ENCODE assay signal across 8 mouse cellular contexts in genomic region chr3:79287699-79288458, GRCm38 (mm10). TPM values are rescaled to one million over a fixed set of nuclear protein-coding genes. Genes with fewer than 3 reads are reported as not detected.
DNase-seq lines count a peak whose midpoint lies in the region; ATAC-seq and TF ChIP-seq lines count a peak whose summit lies in the region.

No protein-coding gene starts in this region.

- peak overlapping the region; percentile 82 for H3K9ac ChIP-seq in limb, embryonic 13.5 days
- H3K9ac ChIP-seq in neural tube, embryonic 14.5 days (replicated peaks; ENCODE audit: low read depth, low read length) = peak overlapping the region; percentile 92

- H3K27ac ChIP-seq in limb, embryonic 13.5 days = no peak overlapping the region
- H3K27ac ChIP-seq in neural tube, embryonic 14.5 days (ENCODE audit: low read depth, low read length) = peak overlapping the region; percentile 96

- H3K4me3 ChIP-seq in lung, adult 2 months (replicated peaks; ENCODE audit: extremely low read depth, low read depth, low read length) = peak overlapping the region; percentile 87
- H3K4me3 ChIP-seq in limb, embryonic 13.5 days = peak overlapping the region; percentile 92
- peak overlapping the region; percentile 97 for H3K4me3 ChIP-seq in neural tube, embryonic 14.5 days (ENCODE audit: low read depth, low read length)

- peaks cover 6% of the 10 kb centered on the region for H3K4me1 ChIP-seq in lung, adult 2 months (ENCODE audit: control insufficient read depth, insufficient read depth, low read length)
- peaks cover 34% of the 10 kb centered on the region for H3K4me1 ChIP-seq in limb, embryonic 13.5 days
- peaks cover 23% of the 10 kb centered on the region for H3K4me1 ChIP-seq in neural tube, embryonic 14.5 days (ENCODE audit: control insufficient read depth, insufficient read depth, low read length)

- H3K36me3 ChIP-seq in limb, embryonic 13.5 days = no peaks in the 10 kb centered on the region
- no peaks in the 10 kb centered on the region for H3K36me3 ChIP-seq in neural tube, embryonic 14.5 days (ENCODE audit: control insufficient read depth, insufficient read depth, low read length)

- DNase-seq in lung, adult 2 months = no peak
- no peak for DNase-seq in lung, postnatal 25 days (ENCODE audit: low spot score)
- peak; percentile 33 for DNase-seq in embryo, embryonic 11 days
- peak; percentile 20 to 56 for DNase-seq in heart, postnatal 36 days
- no peak for DNase-seq in left cerebral cortex, postnatal 4 days
- no peak for DNase-seq in gastrocnemius, adult 18-20 months (ENCODE audit: low spot score)

- WGBS in lung, adult 2 months = 10% methylated on average over 17 of the region's 17 CpGs
- WGBS in limb, embryonic 13.5 days = 13% methylated on average over 17 of the region's 17 CpGs
- WGBS in neural tube, embryonic 14.5 days = 17% methylated on average over 17 of the region's 17 CpGs

- intact Hi-C loops in heart, postnatal 36 days (cut with DNase I) = loop anchor here (5.0 to 10.0 kb wide), 4 partner anchors 36 to 333 kb away; no protein-coding TSS in a partner anchor
- intact Hi-C loops in left cerebral cortex, postnatal 4 days (cut with DNase I) = loop anchor here (5.0 to 10.0 kb wide), 2 partner anchors 66 to 297 kb away; no protein-coding TSS in a partner anchor

- H3K4me2 ChIP-seq in limb, embryonic 13.5 days (replicated peaks) = peak overlapping the region; percentile 96
- H3K4me2 ChIP-seq in neural tube, embryonic 14.5 days (ENCODE audit: low read depth, low read length) = peak overlapping the region; percentile 94

- H3K9me3 ChIP-seq in limb, embryonic 13.5 days = no peaks in the 10 kb centered on the region
- no peaks in the 10 kb centered on the region for H3K9me3 ChIP-seq in neural tube, embryonic 14.5 days (ENCODE audit: control insufficient read depth, low read length)

- no peak for TF ChIP-seq CTCF in lung, adult 2 months (IDR thresholded peaks at IDR 0.05; ENCODE audit: insufficient read depth, low read length)

- H3K27me3 ChIP-seq in limb, embryonic 13.5 days = peaks cover 4% of the 10 kb centered on the region; the same call in 1 of the 2 replicates
- H3K27me3 ChIP-seq in neural tube, embryonic 14.5 days (ENCODE audit: control insufficient read depth, insufficient read depth, low read length) = no peaks in the 10 kb centered on the region

- no peak for TF ChIP-seq POLR2A in lung, adult 2 months (IDR thresholded peaks at IDR 0.05; ENCODE audit: borderline replicate concordance, extremely low read depth, low read depth, low read length)

- no peak for ATAC-seq in limb, embryonic 13.5 days (ENCODE audit: low FRiP score, low read depth)
- peak; percentile 0; the same call in 1 of the 2 replicates for ATAC-seq in neural tube, embryonic 14.5 days (ENCODE audit: low read depth)

RNA-seq across cellular contexts. Expression of gene Rapgef2, which starts 1.6 kb away (rescaled TPM):
- polyA plus RNA-seq in lung, adult 2 months (2012; rRNA removed) = 14.3 and 17.3 TPM in 2 replicates
- 10 to 100 TPM; 35.1 to 35.4 TPM for total RNA-seq in heart, postnatal 36 days (2021)
- 7.0 and 7.1 TPM in 2 replicates for polyA plus RNA-seq in limb, embryonic 13.5 days (2015; fragmentation: Nextera tagmentation; extraction: Ambion mirVana)
- 12.9 and 14.6 TPM in 2 replicates for polyA plus RNA-seq in neural tube, embryonic 14.5 days (2014; fragmentation: Nextera tagmentation; extraction: Ambion mirVana)
- 10 to 100 TPM; 86.1 to 91.9 TPM for total RNA-seq in left cerebral cortex, postnatal 4 days (2021)
- total RNA-seq in gastrocnemius, adult 18-20 months (2021) = 10 to 100 TPM; 15.8 to 16.7 TPM

RNA-seq across cellular contexts. Expression of gene Gm17359, which starts 48.6 kb away (rescaled TPM):
- not detected in 2 replicates for polyA plus RNA-seq in lung, adult 2 months (2012; rRNA removed)
- not detected for total RNA-seq in heart, postnatal 36 days (2021)
- polyA plus RNA-seq in limb, embryonic 13.5 days (2015; fragmentation: Nextera tagmentation; extraction: Ambion mirVana) = 0.08 and 0.20 TPM in 2 replicates
- polyA plus RNA-seq in neural tube, embryonic 14.5 days (2014; fragmentation: Nextera tagmentation; extraction: Ambion mirVana) = not detected in 2 replicates
- total RNA-seq in left cerebral cortex, postnatal 4 days (2021) = not detected
- not detected for total RNA-seq in gastrocnemius, adult 18-20 months (2021)

Comparison
In these comparisons a context has a peak if more than half of its experiments do, and no peak if none do; other contexts are left out.
1. DNase-seq: peak in embryo, embryonic 11 days (single experiment) and heart, postnatal 36 days (2 of 2); none in lung, adult 2 months (single experiment), lung, postnatal 25 days (single experiment), left cerebral cortex, postnatal 4 days (single experiment) and gastrocnemius, adult 18-20 months (single experiment).
2. Peak in every context shown above with its lines, with median percentiles within 50 percentile points of each other: H3K4me3 ChIP-seq.